In the genomic region with DNA sequence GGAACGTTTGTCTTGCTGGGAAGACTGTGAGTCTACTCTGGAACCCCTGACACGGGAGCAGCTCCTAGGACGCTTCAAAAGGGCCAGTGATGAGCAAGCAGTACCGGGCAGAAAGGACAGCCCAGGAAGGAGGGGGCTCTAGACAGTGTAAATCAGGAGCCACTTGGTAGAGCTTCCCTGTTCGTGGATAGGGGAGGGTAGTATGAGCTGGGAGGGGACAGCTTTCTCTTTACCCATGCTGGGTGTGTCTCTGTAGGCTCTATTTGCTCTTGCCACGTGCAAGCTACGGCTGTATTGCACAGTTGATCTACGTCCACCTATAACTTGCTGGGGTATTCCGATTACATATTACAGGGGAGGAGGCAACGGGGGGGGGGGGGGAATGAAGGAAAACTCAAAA, we compare ENCODE assay signal across 26 mouse cellular contexts. TPM values are rescaled to one million over a fixed set of nuclear protein-coding genes. Genes with fewer than 3 reads are reported as not detected.
A peak's percentile ranks its signal among the peaks of the same experiment; 100 is the strongest.
DNase-seq lines count a peak whose midpoint lies in the region; ATAC-seq and TF ChIP-seq lines count a peak whose summit lies in the region.
"Had no signal": no experiment of that assay in that cellular context is flagged by ENCODE, and none has a peak within 500 bp of the region (broad histone marks: within the 10 kb centered on the region; RNA-seq: fewer than 3 reads in every experiment).

No protein-coding gene starts in this region.

- no peak for TF ChIP-seq EP300 in lung, postnatal 0 days (IDR thresholded peaks at IDR 0.05)
- no peak for TF ChIP-seq EP300 in liver, postnatal 0 days (IDR thresholded peaks at IDR 0.05; ENCODE audit: low read depth)

- DNase-seq in embryonic facial prominence, embryonic 14.5 days (ENCODE audit: low spot score): no peak
- no peak for DNase-seq in embryonic facial prominence, embryonic 10.5 days (ENCODE audit: low spot score)
- peak; percentile 24 for DNase-seq in lung, postnatal 0 days (ENCODE audit: low spot score)
- DNase-seq in lung, postnatal 36 days: no peak
- no peak for DNase-seq in liver, postnatal 0 days
- no peak for DNase-seq in gastrocnemius, adult 18-20 months (ENCODE audit: low spot score)
- no peak for DNase-seq in thymus, postnatal 36 days
- no peak for DNase-seq in adrenal gland, adult 8-10 months
- DNase-seq: adrenal gland, adult 2 months; cerebellum, adult 11 months; forebrain, postnatal 0 days; gastrocnemius, postnatal 10 days; heart, adult 2 months; kidney, postnatal 4 days; lung, adult 18-20 months; spleen, adult 18-20 months; thymus, postnatal 25 days had no signal

- no peak overlapping the region for H3K4me3 ChIP-seq in embryonic facial prominence, embryonic 14.5 days (ENCODE audit: low read depth, low read length)
- H3K4me3 ChIP-seq in embryonic facial prominence, embryonic 10.5 days: no peak overlapping the region
- no peak overlapping the region for H3K4me3 ChIP-seq in lung, postnatal 0 days (ENCODE audit: low read depth, low read length)
- H3K4me3 ChIP-seq in liver, postnatal 0 days (ENCODE audit: low read depth, low read length): no peak overlapping the region
- H3K4me3 ChIP-seq: heart, adult 2 months; hindbrain, embryonic 10.5 days; neural tube, embryonic 12.5 days had no signal

- TF ChIP-seq CTCF in lung, postnatal 0 days (IDR thresholded peaks at IDR 0.05): no peak
- no peak for TF ChIP-seq CTCF in liver, postnatal 0 days (IDR thresholded peaks at IDR 0.05; ENCODE audit: low read depth)

- H3K4me1 ChIP-seq in embryonic facial prominence, embryonic 14.5 days (ENCODE audit: control insufficient read depth, insufficient read depth, low read length): no peaks in the 10 kb centered on the region
- peaks cover 13% of the 10 kb centered on the region for H3K4me1 ChIP-seq in embryonic facial prominence, embryonic 10.5 days
- H3K4me1 ChIP-seq in lung, postnatal 0 days (ENCODE audit: insufficient read depth, low read depth, low read length): no peaks in the 10 kb centered on the region
- H3K4me1 ChIP-seq in liver, postnatal 0 days (ENCODE audit: insufficient read depth): no peaks in the 10 kb centered on the region

- ATAC-seq in embryonic facial prominence, embryonic 14.5 days (ENCODE audit: low read depth): peak; percentile 31; the same call in 1 of the 2 replicates
- ATAC-seq in lung, postnatal 0 days: 0 out of 2 replicates have a peak, but pooled peaks have one; percentile 19
- no peak for ATAC-seq in liver, postnatal 0 days
- ATAC-seq: CD4-positive, CD25-positive, alpha-beta regulatory T cell, adult 4 months; forebrain, postnatal 0 days had no signal

- H3K9me3 ChIP-seq in embryonic facial prominence, embryonic 14.5 days (ENCODE audit: control insufficient read depth, low read length): no peaks in the 10 kb centered on the region
- H3K9me3 ChIP-seq in embryonic facial prominence, embryonic 10.5 days: no peaks in the 10 kb centered on the region
- no peaks in the 10 kb centered on the region for H3K9me3 ChIP-seq in lung, postnatal 0 days (ENCODE audit: low read length)
- 0 out of 2 replicates have a peak, but pooled peaks cover 2% of the 10 kb centered on the region for H3K9me3 ChIP-seq in liver, postnatal 0 days (ENCODE audit: low read length)
- H3K9me3 ChIP-seq: hindbrain, embryonic 10.5 days; megakaryocyte, embryonic 14.5 days; neural tube, embryonic 12.5 days had no signal

- H3K9ac ChIP-seq in embryonic facial prominence, embryonic 14.5 days (ENCODE audit: low read depth, low read length): no peak overlapping the region
- H3K9ac ChIP-seq in lung, postnatal 0 days (replicated peaks; ENCODE audit: low read depth): no peak overlapping the region
- no peak overlapping the region for H3K9ac ChIP-seq in liver, postnatal 0 days (replicated peaks)
- H3K9ac ChIP-seq: forebrain, postnatal 0 days; neural tube, embryonic 12.5 days had no signal

- WGBS in embryonic facial prominence, embryonic 14.5 days: 54% methylated on average over 10 of the region's 10 CpGs
- WGBS in embryonic facial prominence, embryonic 10.5 days: 70% methylated on average over 10 of the region's 10 CpGs
- WGBS in lung, postnatal 0 days: 52% methylated on average over 9 of the region's 10 CpGs
- WGBS in liver, postnatal 0 days (ENCODE audit: insufficient replicate concordance): 38% methylated on average over 10 of the region's 10 CpGs

- H3K27me3 ChIP-seq in embryonic facial prominence, embryonic 14.5 days (replicated peaks; ENCODE audit: control insufficient read depth, insufficient read depth, low read length): no peaks in the 10 kb centered on the region
- H3K27me3 ChIP-seq in embryonic facial prominence, embryonic 10.5 days (replicated peaks; ENCODE audit: low read depth, poor library complexity, severe bottlenecking): no peaks in the 10 kb centered on the region
- no peaks in the 10 kb centered on the region for H3K27me3 ChIP-seq in lung, postnatal 0 days (replicated peaks; ENCODE audit: insufficient read depth, low read length)
- H3K27me3 ChIP-seq in liver, postnatal 0 days (ENCODE audit: insufficient read depth, low read length): no peaks in the 10 kb centered on the region
- H3K27me3 ChIP-seq: megakaryocyte, embryonic 14.5 days; neural tube, embryonic 12.5 days had no signal

- no peak overlapping the region for H3K4me2 ChIP-seq in embryonic facial prominence, embryonic 14.5 days (ENCODE audit: low read depth, low read length)
- no peak overlapping the region for H3K4me2 ChIP-seq in lung, postnatal 0 days (replicated peaks; ENCODE audit: low read depth, low read length)
- 0 out of 2 replicates have a peak overlapping the region, but pooled peaks have one; percentile 13 for H3K4me2 ChIP-seq in liver, postnatal 0 days (ENCODE audit: low read depth, low read length)
- H3K4me2 ChIP-seq: neural tube, embryonic 12.5 days had no signal

- no peaks in the 10 kb centered on the region for H3K36me3 ChIP-seq in embryonic facial prominence, embryonic 14.5 days (ENCODE audit: control insufficient read depth, insufficient read depth, low read length)
- no peaks in the 10 kb centered on the region for H3K36me3 ChIP-seq in embryonic facial prominence, embryonic 10.5 days (replicated peaks)
- no peaks in the 10 kb centered on the region for H3K36me3 ChIP-seq in lung, postnatal 0 days (ENCODE audit: insufficient read depth, low read length)
- no peaks in the 10 kb centered on the region for H3K36me3 ChIP-seq in liver, postnatal 0 days (replicated peaks; ENCODE audit: insufficient read depth, low read length)
- H3K36me3 ChIP-seq: hindbrain, embryonic 10.5 days; neural tube, embryonic 12.5 days had no signal

- H3K27ac ChIP-seq in embryonic facial prominence, embryonic 14.5 days (replicated peaks; ENCODE audit: low read depth, low read length): no peak overlapping the region
- H3K27ac ChIP-seq in embryonic facial prominence, embryonic 10.5 days (replicated peaks): no peak overlapping the region
- no peak overlapping the region for H3K27ac ChIP-seq in lung, postnatal 0 days (ENCODE audit: low read length)
- no peak overlapping the region for H3K27ac ChIP-seq in liver, postnatal 0 days (ENCODE audit: low read depth)
- H3K27ac ChIP-seq: heart, adult 2 months; hindbrain, embryonic 10.5 days; neural tube, embryonic 12.5 days had no signal

RNA-seq across cellular contexts. Expression of a gene that starts 25.3 kb away (rescaled TPM):
- polyA plus RNA-seq in embryonic facial prominence, embryonic 14.5 days (2014; fragmentation: Nextera tagmentation; extraction: Ambion mirVana): 28.3 and 31.1 TPM in 2 replicates
- polyA plus RNA-seq in embryonic facial prominence, embryonic 10.5 days (2016; fragmentation: Nextera tagmentation; extraction: Ambion mirVana): 27.5 and 28.8 TPM in 2 replicates
- polyA plus RNA-seq in lung, postnatal 0 days (2015; fragmentation: Nextera tagmentation; extraction: Ambion mirVana): 14.2 and 17.0 TPM in 2 replicates
- polyA plus RNA-seq in liver, postnatal 0 days (2015; fragmentation: Nextera tagmentation; extraction: Ambion mirVana): 6.9 and 7.1 TPM in 2 replicates
- 10 to 100 TPM; 12.6 to 14.1 TPM for total RNA-seq in gastrocnemius, adult 18-20 months (2021)
- total RNA-seq in adrenal gland, adult 8-10 months (2022): 10 to 100 TPM; 28.6 to 46.7 (median 35.5) TPM

RNA-seq across cellular contexts. Expression of a gene that starts 55.1 kb away (rescaled TPM):
- polyA plus RNA-seq in embryonic facial prominence, embryonic 14.5 days (2014; fragmentation: Nextera tagmentation; extraction: Ambion mirVana): not detected in 2 replicates
- not detected in 2 replicates for polyA plus RNA-seq in embryonic facial prominence, embryonic 10.5 days (2016; fragmentation: Nextera tagmentation; extraction: Ambion mirVana)
- polyA plus RNA-seq in lung, postnatal 0 days (2015; fragmentation: Nextera tagmentation; extraction: Ambion mirVana): 0.47 TPM in 1 of 2 replicates, not detected in the other
- not detected in 2 replicates for polyA plus RNA-seq in liver, postnatal 0 days (2015; fragmentation: Nextera tagmentation; extraction: Ambion mirVana)
- not detected for total RNA-seq in gastrocnemius, adult 18-20 months (2021)
- not detected for total RNA-seq in adrenal gland, adult 8-10 months (2022)
- total RNA-seq: adrenal gland, adult 2 months; forebrain, postnatal 0 days; gastrocnemius, postnatal 10 days; heart, adult 2 months; layer of hippocampus, postnatal 14 days; left cerebral cortex, postnatal 14 days; midbrain, postnatal 0 days had no signal
- polyA plus RNA-seq: adrenal gland, adult 2 months; brain, embryonic 14.5 days; CD4-positive, CD25-positive, alpha-beta regulatory T cell, adult 4 months; embryonic facial prominence, embryonic 11.5 days; forebrain, postnatal 0 days; heart, adult 2 months; hindbrain, embryonic 10.5 days; midbrain, postnatal 0 days; neural tube, embryonic 12.5 days had no signal
